Mouse (Mus musculus): ENCODE data around the gene Slc25a19.

Gene Slc25a19

DNA sequence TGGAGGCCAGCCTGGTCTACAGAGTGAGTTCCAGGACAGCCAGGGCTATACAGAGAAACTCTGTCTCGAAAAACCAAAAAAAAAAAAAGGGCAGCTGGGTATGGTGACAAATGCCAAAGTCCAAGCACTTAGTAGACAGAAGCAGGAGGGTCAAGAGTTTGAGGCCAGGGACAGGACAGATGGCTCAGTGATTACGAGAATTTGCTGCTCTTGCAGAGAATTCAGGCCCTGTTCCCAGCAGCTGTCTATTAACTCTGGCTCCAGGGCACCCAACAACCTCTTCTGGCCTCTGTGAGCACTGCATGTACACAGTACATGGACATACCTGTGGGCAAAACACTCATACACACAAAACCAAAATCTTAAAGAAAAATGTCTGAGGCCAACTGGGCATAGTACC lies 10.1 kb downstream of the Slc25a19 start:
- no peak for DNase-seq (ENCODE audit: low spot score in 2 of 2)

GRCm38 (mm10) chr11:115616893-115617292 lies 11.2 kb downstream of the Slc25a19 start:
- no peak for DNase-seq (ENCODE audit: low spot score in 2 of 2)

DNA sequence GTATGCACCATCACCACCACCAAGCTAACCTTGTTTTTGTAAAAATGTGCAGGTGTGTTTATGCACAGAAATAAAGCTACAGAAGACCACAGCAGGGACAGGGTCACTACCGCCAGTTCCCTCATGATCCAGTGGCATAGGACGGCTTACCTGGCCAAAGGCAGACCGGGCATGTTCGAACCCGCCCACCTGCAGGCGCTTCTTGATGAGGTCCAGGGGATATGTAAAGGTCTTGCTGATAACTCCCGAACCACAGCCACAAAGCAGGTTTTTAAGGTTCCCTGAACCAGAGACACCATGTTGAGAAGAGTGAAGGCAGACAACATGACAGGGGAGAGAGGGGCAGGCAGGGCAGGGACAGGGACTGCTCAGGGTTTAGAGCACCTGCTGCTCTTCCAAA lies 11.7 kb downstream of the Slc25a19 start:
- DNase-seq (ENCODE audit: low spot score in 2 of 2) = no peak

DNA sequence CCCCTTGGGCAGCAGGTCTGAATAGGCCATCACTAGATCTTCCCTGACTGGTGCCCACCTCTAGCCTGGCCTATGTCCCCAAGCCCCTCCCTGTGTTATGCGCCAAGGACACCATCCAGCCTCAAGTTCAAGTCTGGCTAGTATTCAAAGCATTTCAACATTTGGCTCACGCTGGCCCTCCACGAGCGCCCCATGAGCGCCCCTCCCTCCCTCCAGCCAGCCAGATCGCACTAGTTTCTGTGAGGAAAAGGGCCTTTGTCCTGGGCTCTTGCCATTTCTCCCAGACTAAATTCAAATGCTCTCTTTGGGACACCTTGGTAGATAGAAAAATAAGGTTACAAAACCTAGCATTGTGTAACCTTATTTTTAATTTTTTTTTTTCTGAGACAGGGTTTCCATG lies 12.2 kb downstream of the Slc25a19 start:
- DNase-seq (ENCODE audit: low spot score in 2 of 2) = no peak

DNA sequence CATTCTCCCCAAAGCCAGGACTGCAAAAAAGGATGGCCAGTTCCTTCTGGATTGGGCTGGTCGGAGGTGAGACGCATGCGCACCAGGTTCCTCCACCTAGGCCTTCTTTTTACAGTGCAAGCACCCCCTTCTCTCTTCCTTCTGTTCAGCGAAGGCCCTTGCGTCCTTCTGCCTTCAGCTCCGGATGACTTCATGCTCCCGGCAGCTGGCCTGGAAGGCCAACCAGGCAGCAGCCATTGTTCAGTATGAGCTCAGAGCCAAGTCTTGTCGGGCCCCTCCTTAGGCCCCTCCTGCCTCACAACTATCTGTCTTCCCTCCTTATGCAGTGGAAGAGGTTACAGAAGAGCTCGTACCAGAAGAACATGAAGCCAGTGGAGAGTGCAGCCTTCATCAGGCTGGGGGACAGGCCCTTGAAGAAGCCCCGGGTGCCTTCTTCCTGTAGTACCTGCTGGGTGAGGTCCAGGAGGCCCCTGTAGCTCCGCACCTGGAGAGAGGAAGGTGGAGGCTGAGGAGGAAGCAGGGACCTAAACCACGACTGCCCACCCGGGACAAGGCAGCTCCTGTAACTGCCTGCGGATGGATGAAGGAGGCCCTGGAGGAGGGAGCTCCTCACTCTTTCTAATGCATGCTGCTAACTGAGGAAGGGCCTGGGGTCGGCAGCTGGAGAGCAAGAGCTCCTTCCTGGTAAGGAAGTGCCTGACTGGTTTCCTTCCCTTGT lies 12.8 kb downstream of the Slc25a19 start:
- DNase-seq (ENCODE audit: low spot score in 2 of 2) = no peak

GRCm38 (mm10) chr11:115614346-115615107 lies 13.6 kb downstream of the Slc25a19 start:
- DNase-seq (ENCODE audit: low spot score in 2 of 2) = no peak

- no peak for DNase-seq (ENCODE audit: low spot score in 2 of 2)
Measured at GRCm38 (mm10) chr11:115613138-115613945, 14.8 kb downstream of the Slc25a19 start.

DNA sequence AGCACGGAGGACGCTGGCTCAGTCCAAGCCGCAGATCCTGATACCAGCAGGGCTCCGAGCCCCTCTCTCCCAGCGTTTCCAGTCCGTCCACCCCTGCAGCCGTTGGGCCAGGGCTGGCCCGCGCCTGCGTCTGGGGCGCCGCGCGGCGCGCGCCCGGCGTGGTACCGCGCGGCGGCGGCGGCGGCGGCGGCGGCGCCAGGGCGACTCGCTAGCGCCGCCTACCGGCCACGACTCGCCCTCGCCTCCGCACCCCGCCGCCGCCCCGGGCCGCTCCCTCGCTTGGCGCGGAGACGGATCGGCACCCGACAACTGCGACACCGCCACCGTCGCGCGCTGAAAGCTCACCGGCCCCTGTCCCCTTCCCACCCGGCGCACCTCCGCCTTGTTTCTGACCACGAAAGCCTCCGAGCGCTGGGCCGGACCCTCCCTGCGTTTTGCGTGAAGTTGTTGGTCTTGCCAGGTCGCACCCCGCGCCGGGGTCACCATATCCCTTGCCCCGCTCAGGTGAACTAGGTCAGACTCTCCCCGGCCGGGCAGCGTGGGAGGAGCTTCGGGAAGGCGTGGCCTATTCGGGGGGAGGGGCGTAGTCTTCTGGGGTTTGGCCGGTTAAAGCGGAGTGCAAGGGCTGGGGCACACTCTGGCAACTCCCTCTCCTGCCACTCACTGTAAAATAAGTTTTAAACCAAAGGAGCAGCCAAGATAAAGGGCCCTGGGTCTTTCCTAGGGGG lies 15.5 kb downstream of the Slc25a19 start, which contains the start of gene Mif4gd:
TSS of gene Mif4gd (minus strand) at position 560 of the 728 bp plus-strand sequence.
- DNase-seq (ENCODE audit: low spot score in 2 of 2) = peak; percentile 84 to 86

DNA sequence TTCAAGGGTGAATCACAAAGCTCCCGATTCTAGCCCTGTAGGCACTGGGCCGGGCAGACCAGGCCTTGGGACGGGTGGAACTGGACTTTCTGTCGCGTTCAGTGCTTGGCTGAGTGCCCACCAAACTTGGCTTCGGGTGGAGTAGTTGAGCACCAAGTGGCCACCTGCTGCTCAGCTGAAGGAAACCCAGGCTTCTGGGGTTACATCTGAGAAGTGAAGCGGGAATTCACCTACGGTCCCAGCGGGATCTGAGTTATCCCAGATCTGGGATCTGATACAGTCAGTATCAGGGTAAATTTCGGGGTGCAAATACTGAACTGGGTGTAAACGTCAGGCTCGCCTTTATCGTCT lies 16.1 kb downstream of the Slc25a19 start:
- peak; percentile 81 to 87 for DNase-seq (ENCODE audit: low spot score in 2 of 2)

GRCm38 (mm10) chr11:115611173-115611572 lies 16.9 kb downstream of the Slc25a19 start:
- DNase-seq (ENCODE audit: low spot score in 2 of 2) = no peak

DNA sequence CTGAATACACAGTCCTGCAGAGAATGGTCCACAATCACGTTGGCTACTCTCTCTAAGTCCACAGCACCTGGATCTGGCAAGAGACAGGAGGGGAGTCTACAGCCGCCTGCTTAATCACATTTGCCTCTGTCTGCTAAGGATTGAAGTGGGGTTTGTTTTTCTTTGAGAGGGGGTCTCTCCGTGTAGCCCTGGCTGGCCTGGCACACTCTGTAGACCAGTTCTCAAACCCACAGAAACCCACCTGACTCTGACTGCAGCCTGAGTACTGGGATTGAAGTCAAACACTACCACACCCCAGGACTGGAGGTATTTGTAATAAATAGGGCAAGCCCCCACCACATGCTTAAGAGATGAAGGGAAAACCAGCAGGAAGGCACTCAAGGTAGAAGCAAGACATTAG lies 18.5 kb downstream of the Slc25a19 start:
- no peak for DNase-seq (ENCODE audit: low spot score in 2 of 2)

DNA sequence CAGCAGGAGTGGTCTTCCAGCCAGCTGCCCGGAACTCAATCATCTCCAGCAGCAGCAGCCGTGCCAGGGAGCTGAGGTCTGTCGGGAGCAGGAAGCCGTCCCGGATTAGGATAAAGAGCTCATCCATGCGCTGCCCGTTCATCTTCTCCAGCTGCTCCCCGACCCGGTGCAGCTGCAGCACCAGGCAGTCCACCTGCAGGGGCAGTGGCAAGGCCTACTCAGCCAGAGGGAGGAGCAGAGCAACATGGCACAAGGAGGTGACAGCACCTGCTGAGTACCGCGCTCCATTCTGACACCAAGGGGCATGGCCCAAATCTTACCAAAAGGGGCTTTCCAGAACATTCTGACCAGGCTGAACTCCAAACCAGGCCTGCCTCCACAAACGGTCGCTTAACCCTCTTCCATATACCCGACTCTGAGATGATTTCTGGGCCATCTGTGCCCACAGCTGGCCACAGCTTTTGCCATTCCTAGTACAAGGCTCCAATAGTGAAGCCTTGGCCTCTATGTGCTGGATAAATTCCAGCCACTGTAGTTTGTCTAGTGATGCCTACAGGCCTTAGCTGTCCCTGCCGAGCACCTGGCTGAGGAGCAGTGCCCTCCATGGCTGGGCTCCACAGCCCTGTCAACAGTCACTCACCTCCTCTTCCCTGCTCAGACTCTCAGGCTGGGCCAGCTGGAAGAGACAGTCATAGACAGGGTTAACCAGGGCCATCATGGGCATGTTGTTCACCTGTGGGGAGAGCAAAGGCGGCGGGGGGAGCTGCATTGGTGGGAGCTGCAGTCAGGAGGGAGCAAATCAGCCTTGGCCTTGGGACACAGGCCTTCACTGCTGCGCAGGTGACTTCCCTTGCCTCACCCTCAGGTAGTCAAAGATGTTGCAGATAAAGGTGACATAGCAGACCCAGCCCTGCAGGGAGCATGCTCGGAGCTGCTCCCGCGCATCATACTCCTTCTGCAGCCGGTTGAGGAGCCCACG lies 19.4 kb downstream of the Slc25a19 start:
- peak; percentile 69 to 78 for DNase-seq (ENCODE audit: low spot score in 2 of 2)

DNA sequence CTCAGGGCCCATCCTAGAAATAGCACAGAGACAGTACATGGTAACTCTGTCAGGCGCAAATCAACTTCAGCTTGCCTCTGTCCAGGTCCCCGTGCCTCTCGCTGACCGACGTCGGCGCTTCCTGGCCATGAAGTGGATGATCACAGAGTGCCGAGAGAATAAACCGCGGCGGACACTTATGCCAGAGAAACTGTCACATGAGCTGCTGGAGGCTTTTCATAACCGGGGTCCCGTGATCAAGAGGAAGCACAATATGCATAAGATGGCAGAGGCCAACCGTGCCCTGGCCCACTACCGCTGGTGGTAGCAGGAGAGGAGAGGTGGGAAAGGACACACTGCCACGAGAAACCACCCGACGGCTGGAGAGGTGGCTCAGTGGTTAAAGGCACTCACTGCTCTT lies 21.4 kb downstream of the Slc25a19 start:
- DNase-seq (ENCODE audit: low spot score in 2 of 2) = no peak

DNA sequence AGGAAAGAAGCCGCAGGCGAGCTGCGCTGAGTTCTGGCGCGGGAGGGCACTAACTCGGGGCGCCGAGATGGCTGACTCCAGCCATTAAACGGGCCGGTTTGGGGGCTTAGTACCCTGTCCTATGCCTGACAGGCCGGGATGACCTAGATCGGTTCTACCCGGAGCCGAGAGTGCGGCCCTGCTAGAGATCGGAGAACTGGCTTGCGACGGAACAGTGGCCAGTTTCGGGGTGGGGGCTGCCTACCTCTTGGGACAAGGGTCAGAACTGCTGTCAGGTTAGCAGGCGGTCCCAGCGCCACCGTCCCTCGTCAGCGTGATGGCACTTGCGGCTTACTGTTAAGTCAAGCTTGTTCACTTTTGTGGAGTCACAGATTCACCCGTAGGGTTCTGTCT lies 23.8 kb downstream of the Slc25a19 start:
- DNase-seq (ENCODE audit: low spot score in 2 of 2) = peak; percentile 52 to 55

GRCm38 (mm10) chr11:115603476-115604303 lies 24.4 kb downstream of the Slc25a19 start, which contains the start of the genes Mrps7 and Gga3:
Gene Mrps7, plus strand, starts transcription at chr11:115603925.
Gene Gga3, minus strand, starts transcription at chr11:115604051.
- DNase-seq (ENCODE audit: low spot score in 2 of 2) = peak; percentile 92

DNA sequence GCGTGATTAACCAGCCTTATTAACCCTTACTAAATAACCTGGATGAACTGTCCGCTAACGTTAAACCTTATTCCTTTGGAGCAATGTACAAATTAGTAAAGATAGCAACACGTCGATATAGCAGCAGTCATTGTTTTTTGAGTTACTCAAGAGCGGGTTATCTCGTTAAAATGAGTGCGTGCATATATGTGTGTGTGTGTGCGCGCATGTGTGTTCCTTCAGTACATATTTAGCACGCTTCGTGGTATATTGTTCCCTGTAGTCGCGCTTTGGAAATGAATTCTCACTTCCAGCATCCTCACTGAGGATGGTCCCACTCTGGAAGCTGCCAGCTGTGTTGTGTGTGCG lies 25.0 kb downstream of the Slc25a19 start:
- DNase-seq (ENCODE audit: low spot score in 2 of 2) = no peak

GRCm38 (mm10) chr11:115601174-115601573 lies 26.9 kb downstream of the Slc25a19 start:
- DNase-seq (ENCODE audit: low spot score in 2 of 2) = no peak

- no peak for DNase-seq (ENCODE audit: low spot score in 2 of 2)
Measured at GRCm38 (mm10) chr11:115600743-115601142, 27.4 kb downstream of the Slc25a19 start.

DNA sequence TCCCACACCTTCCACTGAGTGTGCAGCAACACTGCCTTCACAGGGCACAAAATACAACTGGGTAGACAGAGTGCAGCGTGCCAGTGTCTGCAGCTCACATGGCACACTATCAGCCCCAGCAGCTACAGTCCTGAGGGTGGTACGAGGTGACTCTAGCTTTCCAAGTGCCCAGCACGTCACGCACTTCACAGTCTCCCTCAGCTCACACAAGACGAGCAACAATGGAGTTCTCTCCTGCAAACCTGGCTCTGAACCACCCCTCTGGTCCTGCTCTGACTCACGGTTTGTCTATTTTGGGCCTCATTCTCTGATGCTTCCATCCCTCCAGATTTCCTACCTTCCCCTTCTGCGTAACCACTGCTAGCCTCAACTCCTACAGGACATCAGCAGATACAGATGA lies 28.4 kb downstream of the Slc25a19 start:
- no peak for DNase-seq (ENCODE audit: low spot score in 2 of 2)

DNA sequence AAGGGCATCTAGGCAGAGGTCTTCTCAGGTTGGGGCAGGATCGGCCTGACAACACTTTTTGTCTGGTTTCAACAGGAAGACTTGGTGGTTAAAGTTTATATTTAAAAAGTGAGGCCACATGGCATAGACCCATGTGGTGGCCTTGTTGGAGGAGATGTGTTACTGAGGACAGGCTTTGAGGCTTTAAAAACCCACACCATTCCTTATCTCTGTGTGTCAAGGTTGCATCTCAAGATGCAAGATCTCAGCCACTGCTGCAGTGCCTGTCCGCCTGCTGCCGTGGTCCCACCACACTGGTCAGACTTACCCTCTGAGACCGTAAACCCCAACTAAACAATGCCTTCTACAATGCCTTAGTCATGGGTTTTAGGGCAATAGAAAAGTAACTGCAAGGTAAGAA lies 29.8 kb downstream of the Slc25a19 start:
- no peak for DNase-seq (ENCODE audit: low spot score in 2 of 2)
